Mouse (Mus musculus) ES-E14 (cell line): Measurements from ENCODE around the gene Cfap44.

Experiments used
- CHD2 ChIP-seq: IDR thresholded peaks from 2 replicates; pipeline ENCODE4 v1.6.1; 2014; ENCODE audit warnings: mild to moderate bottlenecking, low read depth, low read length, inconsistent platforms
- HCFC1 ChIP-seq: IDR thresholded peaks from 2 replicates; pipeline ENCODE4 v1.6.1; 2012; ENCODE audit warnings: low read length, inconsistent platforms, borderline replicate concordance; ENCODE audit not compliant: insufficient read depth
- MAFK ChIP-seq: IDR thresholded peaks from 2 replicates; pipeline ENCODE4 v1.6.1; 2014; ENCODE audit warnings: mild to moderate bottlenecking, low read depth, low read length, inconsistent platforms; ENCODE audit not compliant: insufficient read depth
- ZC3H11A ChIP-seq: IDR thresholded peaks from 2 replicates; pipeline ENCODE4 v1.6.1; 2012; ENCODE audit warnings: low read depth, mild to moderate bottlenecking, inconsistent platforms, low read length, borderline replicate concordance
- ZNF384 ChIP-seq: IDR thresholded peaks from 2 replicates; pipeline ENCODE4 v1.6.1; 2012; ENCODE audit warnings: low read depth, low read length, inconsistent platforms

DNA sequence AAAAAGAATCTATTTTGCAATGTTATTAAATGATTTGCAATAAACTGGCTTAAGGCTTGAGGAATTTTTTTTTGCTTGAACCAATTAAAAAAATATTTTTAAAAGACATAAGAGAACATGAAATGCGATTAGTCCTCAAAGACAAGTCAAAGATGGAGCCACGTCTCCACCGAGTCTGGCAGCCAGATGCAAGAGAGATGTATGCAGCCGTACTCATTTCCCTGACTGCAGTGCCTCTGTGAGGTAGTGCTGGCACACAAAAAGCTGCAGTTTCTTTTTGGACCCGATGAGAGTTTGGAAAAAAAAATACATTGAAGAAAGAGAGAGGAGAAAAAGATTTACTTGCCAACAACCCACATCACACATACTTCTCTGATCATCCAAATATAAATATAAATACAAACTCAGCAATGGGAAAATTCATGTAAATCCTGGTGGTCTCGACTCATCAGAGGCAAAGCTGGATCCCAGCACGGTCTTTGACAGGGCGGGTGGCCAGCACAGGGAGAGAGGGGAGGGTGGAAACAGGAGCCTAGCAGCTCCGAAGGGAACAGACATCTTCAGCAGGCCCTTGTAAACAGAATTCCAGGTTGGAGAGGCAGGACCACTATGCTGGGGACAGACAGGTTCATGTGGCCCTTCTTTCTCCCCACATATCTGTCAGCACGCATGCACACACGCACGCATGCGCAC lies 116.1 kb downstream of the Cfap44 start:
- TF ChIP-seq MAFK (no peak), ZC3H11A (no peak), CHD2 (no peak), ZNF384 (no peak), HCFC1 (no peak)
